Comparison of ENCODE assay signal across 8 mouse cellular contexts in genomic region chr13:56428724-56429500, GRCm38 (mm10). TPM values are rescaled to one million over a fixed set of nuclear protein-coding genes. Genes with fewer than 3 reads are reported as not detected.
DNase-seq lines count a peak whose midpoint lies in the region; ATAC-seq and TF ChIP-seq lines count a peak whose summit lies in the region.
"Had no signal": no experiment of that assay in that cellular context is flagged by ENCODE, and none has a peak within 500 bp of the region (broad histone marks: within the 10 kb centered on the region; RNA-seq: fewer than 3 reads in every experiment).

No protein-coding gene starts in this region.

- H3K9me3 ChIP-seq in intestine, embryonic 16.5 days (ENCODE audit: control insufficient read depth, low read length): no peaks in the 10 kb centered on the region
- no peaks in the 10 kb centered on the region for H3K9me3 ChIP-seq in limb, embryonic 10.5 days (replicated peaks)
- H3K9me3 ChIP-seq in midbrain, embryonic 15.5 days: no peaks in the 10 kb centered on the region
- H3K9me3 ChIP-seq in stomach, postnatal 0 days (ENCODE audit: control insufficient read depth, low read length): no peaks in the 10 kb centered on the region

- H3K4me2 ChIP-seq in intestine, embryonic 16.5 days (ENCODE audit: low read depth, low read length): no peak overlapping the region
- no peak overlapping the region for H3K4me2 ChIP-seq in midbrain, embryonic 15.5 days
- H3K4me2 ChIP-seq in stomach, postnatal 0 days (replicated peaks; ENCODE audit: low read depth): no peak overlapping the region

- no peak overlapping the region for H3K27ac ChIP-seq in gastrocnemius, adult 2 months
- no peak overlapping the region for H3K27ac ChIP-seq in intestine, embryonic 16.5 days (ENCODE audit: low read length)
- peak overlapping the region; percentile 78 for H3K27ac ChIP-seq in limb, embryonic 10.5 days
- H3K27ac ChIP-seq in midbrain, embryonic 15.5 days: no peak overlapping the region
- no peak overlapping the region for H3K27ac ChIP-seq in stomach, postnatal 0 days (replicated peaks)
- H3K27ac ChIP-seq: macrophage had no signal

- TF ChIP-seq EP300 in stomach, postnatal 0 days (optimal IDR thresholded peaks at IDR 0.05): no peak

- H3K4me3 ChIP-seq in gastrocnemius, adult 2 months: no peak overlapping the region
- no peak overlapping the region for H3K4me3 ChIP-seq in intestine, embryonic 16.5 days (ENCODE audit: low read length)
- H3K4me3 ChIP-seq in limb, embryonic 10.5 days: no peak overlapping the region
- H3K4me3 ChIP-seq in midbrain, embryonic 15.5 days: no peak overlapping the region
- no peak overlapping the region for H3K4me3 ChIP-seq in stomach, postnatal 0 days (ENCODE audit: low read depth, low read length)

- DNase-seq in adrenal gland, adult 2 months: peak; percentile 62
- DNase-seq in cerebellum, postnatal 25 days: peak; percentile 84 to 92
- peak; percentile 82 for DNase-seq in gastrocnemius, adult 2 months
- peak; percentile 94 for DNase-seq in limb, embryonic 10.5 days (ENCODE audit: low spot score)
- DNase-seq in stomach, postnatal 0 days (ENCODE audit: low spot score): peak; percentile 85

- H3K27me3 ChIP-seq in intestine, embryonic 16.5 days (replicated peaks; ENCODE audit: control insufficient read depth, insufficient read depth, low read length): 0 out of 2 replicates have a peak, but pooled peaks cover 1% of the 10 kb centered on the region
- H3K27me3 ChIP-seq in limb, embryonic 10.5 days (ENCODE audit: low read depth, poor library complexity, severe bottlenecking): peaks cover 30% of the 10 kb centered on the region
- H3K27me3 ChIP-seq in midbrain, embryonic 15.5 days (replicated peaks): peaks cover 12% of the 10 kb centered on the region
- no peaks in the 10 kb centered on the region for H3K27me3 ChIP-seq in stomach, postnatal 0 days (ENCODE audit: control insufficient read depth, insufficient read depth, low read length)

- H3K9ac ChIP-seq in intestine, embryonic 16.5 days (ENCODE audit: low read depth, low read length): no peak overlapping the region
- H3K9ac ChIP-seq in midbrain, embryonic 15.5 days: no peak overlapping the region
- H3K9ac ChIP-seq in stomach, postnatal 0 days (ENCODE audit: low read length): no peak overlapping the region

- 29% methylated on average over 16 of the region's 16 CpGs for WGBS in intestine, embryonic 16.5 days
- 31% methylated on average over 16 of the region's 16 CpGs for WGBS in limb, embryonic 10.5 days
- WGBS in midbrain, embryonic 15.5 days: 28% methylated on average over 16 of the region's 16 CpGs
- WGBS in stomach, postnatal 0 days: 31% methylated on average over 16 of the region's 16 CpGs

- intact Hi-C loops in gastrocnemius, adult 2 months (cut with DNase I): loop anchor here (2.0 to 5.0 kb wide), 2 partner anchors 150 to 232 kb away; no protein-coding TSS in a partner anchor

- ATAC-seq in intestine, embryonic 16.5 days: peak; percentile 72
- peak; percentile 82 for ATAC-seq in midbrain, embryonic 15.5 days (replicated peaks)
- peak; percentile 71 for ATAC-seq in stomach, postnatal 0 days (ENCODE audit: low FRiP score, low TSS enrichment)

- H3K36me3 ChIP-seq in intestine, embryonic 16.5 days (ENCODE audit: control insufficient read depth, insufficient read depth, low read length): no peaks in the 10 kb centered on the region
- H3K36me3 ChIP-seq in limb, embryonic 10.5 days: no peaks in the 10 kb centered on the region
- no peaks in the 10 kb centered on the region for H3K36me3 ChIP-seq in midbrain, embryonic 15.5 days (replicated peaks)
- H3K36me3 ChIP-seq in stomach, postnatal 0 days (ENCODE audit: control insufficient read depth, insufficient read depth, low read length): no peaks in the 10 kb centered on the region

- TF ChIP-seq CTCF in gastrocnemius, adult 2 months (IDR thresholded peaks at IDR 0.05): peak; percentile 81
- peak; percentile 93 for TF ChIP-seq CTCF in stomach, postnatal 0 days (IDR thresholded peaks at IDR 0.05; ENCODE audit: low read depth)

- 0 out of 2 replicates have a peak, but pooled peaks cover 2% of the 10 kb centered on the region for H3K4me1 ChIP-seq in intestine, embryonic 16.5 days (ENCODE audit: control insufficient read depth, insufficient read depth, low read length)
- peaks cover 31% of the 10 kb centered on the region for H3K4me1 ChIP-seq in limb, embryonic 10.5 days
- 0 out of 2 replicates have a peak, but pooled peaks cover 4% of the 10 kb centered on the region for H3K4me1 ChIP-seq in midbrain, embryonic 15.5 days
- no peaks in the 10 kb centered on the region for H3K4me1 ChIP-seq in stomach, postnatal 0 days (replicated peaks; ENCODE audit: control insufficient read depth, insufficient read depth)

RNA-seq across cellular contexts. Expression of gene Gm3045, which starts 2.5 kb away (rescaled TPM):
- total RNA-seq in adrenal gland, adult 2 months (2021): not detected
- polyA plus RNA-seq in adrenal gland, adult 2 months (2012; rRNA removed): not detected in 2 replicates
- not detected for total RNA-seq in gastrocnemius, adult 2 months (2021)
- not detected in 2 replicates for polyA plus RNA-seq in intestine, embryonic 16.5 days (2015; fragmentation: Nextera tagmentation; extraction: Ambion mirVana)
- polyA plus RNA-seq in limb, embryonic 10.5 days (2016; fragmentation: Nextera tagmentation; extraction: Ambion mirVana): not detected in 2 replicates
- polyA plus RNA-seq in midbrain, embryonic 15.5 days (2015; fragmentation: Nextera tagmentation; extraction: Ambion mirVana): not detected in 2 replicates
- polyA plus RNA-seq in stomach, postnatal 0 days (2015; fragmentation: Nextera tagmentation; extraction: Ambion mirVana): not detected in 2 replicates
- polyA plus RNA-seq: macrophage had no signal

RNA-seq across cellular contexts. Expression of gene Slc25a48, which starts 9.2 kb away (rescaled TPM):
- 1 to 10 TPM; 2.1 to 2.9 TPM for total RNA-seq in adrenal gland, adult 2 months (2021)
- 0.91 TPM in 2 replicates for polyA plus RNA-seq in adrenal gland, adult 2 months (2012; rRNA removed)
- total RNA-seq in gastrocnemius, adult 2 months (2021): not detected
- polyA plus RNA-seq in intestine, embryonic 16.5 days (2015; fragmentation: Nextera tagmentation; extraction: Ambion mirVana): 0.06 TPM in 1 of 2 replicates, not detected in the other
- polyA plus RNA-seq in limb, embryonic 10.5 days (2016; fragmentation: Nextera tagmentation; extraction: Ambion mirVana): not detected in 2 replicates
- polyA plus RNA-seq in midbrain, embryonic 15.5 days (2015; fragmentation: Nextera tagmentation; extraction: Ambion mirVana): 0.05 TPM in 1 of 2 replicates, not detected in the other
- 0.08 and 0.13 TPM in 2 replicates for polyA plus RNA-seq in stomach, postnatal 0 days (2015; fragmentation: Nextera tagmentation; extraction: Ambion mirVana)
- polyA plus RNA-seq: macrophage had no signal

RNA-seq across cellular contexts. Expression of gene Il9, which starts 53.1 kb away (rescaled TPM):
- total RNA-seq in adrenal gland, adult 2 months (2021): not detected
- not detected in 2 replicates for polyA plus RNA-seq in adrenal gland, adult 2 months (2012; rRNA removed)
- total RNA-seq in gastrocnemius, adult 2 months (2021): not detected
- not detected in 2 replicates for polyA plus RNA-seq in intestine, embryonic 16.5 days (2015; fragmentation: Nextera tagmentation; extraction: Ambion mirVana)
- polyA plus RNA-seq in limb, embryonic 10.5 days (2016; fragmentation: Nextera tagmentation; extraction: Ambion mirVana): not detected in 2 replicates
- polyA plus RNA-seq in midbrain, embryonic 15.5 days (2015; fragmentation: Nextera tagmentation; extraction: Ambion mirVana): not detected in 2 replicates
- polyA plus RNA-seq in stomach, postnatal 0 days (2015; fragmentation: Nextera tagmentation; extraction: Ambion mirVana): not detected in 2 replicates
- polyA plus RNA-seq: macrophage had no signal
